Mouse (Mus musculus) retina, embryonic 14.5 days (tissue): ENCODE measurements around the gene Gm6882.
"Not testable (repeated sequence)": the region's sequence is repeated elsewhere in the genome, so short reads cannot be mapped to it uniquely, and the experiment has no call there.

Experiments used
- DNase-seq: peaks from one replicate; pipeline ENCODE4 v3.0.0-alpha.2; 2015; ENCODE audit warnings: low spot score

Gm6882 gene

GRCm38 (mm10) chr7:21432645-21433044 is at the start of gene Gm6882:
Gene Gm6882, minus strand, starts transcription at chr7:21432745.
- not testable (repeated sequence) for DNase-seq
